Mouse (Mus musculus) olfactory bulb, adult 2 months (tissue): Measurements from ENCODE around the gene Dnah12.

ENCODE experiments used
- CTCF ChIP-seq: fragments of 200-500 bp; IDR thresholded peaks from 2 replicates; pipeline ENCODE4 v1.5.1; 2012; ENCODE audit warnings: low read depth, mild to moderate bottlenecking, low read length, moderate library complexity; ENCODE audit not compliant: insufficient read depth
- POLR2A ChIP-seq: fragments of 200-500 bp; IDR thresholded peaks from 2 replicates; pipeline ENCODE4 v1.6.1; 2012; ENCODE audit warnings: mild to moderate bottlenecking, low read depth, low read length, moderate library complexity; ENCODE audit not compliant: insufficient read depth

DNA sequence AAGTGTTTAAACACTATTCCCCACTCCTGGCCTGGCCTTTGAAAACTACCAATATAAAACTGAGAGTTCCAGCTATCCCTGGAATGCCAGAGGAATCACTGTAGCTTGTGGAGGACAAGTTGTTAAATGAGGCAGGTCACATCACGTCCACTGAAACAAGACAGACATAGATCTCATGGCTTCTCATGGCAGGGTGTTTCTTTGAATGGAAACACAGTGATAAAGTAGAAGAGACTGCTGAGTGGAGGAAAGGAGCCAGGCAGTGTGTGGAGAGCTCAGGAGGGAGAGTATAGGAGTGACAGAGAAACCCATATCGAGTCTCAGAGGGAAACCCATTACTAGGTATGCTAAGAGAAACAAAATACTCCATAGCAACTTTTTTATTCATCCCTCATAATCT, 2.3 kb upstream of the Dnah12 start:
- no peak for TF ChIP-seq CTCF
- no peak for TF ChIP-seq POLR2A
